Mouse (Mus musculus) 3T3-L1 (cell line): ENCODE data around the gene Gm43302.
"Not testable (repeated sequence)": the region's sequence is repeated elsewhere in the genome, so short reads cannot be mapped to it uniquely, and the experiment has no call there.

Source experiments
- DNase-seq: peaks from one replicate; pipeline ENCODE4 v3.0.0-alpha.2; 2015; ENCODE audit warnings: low read depth, low spot score

The Gm43302 gene

DNA sequence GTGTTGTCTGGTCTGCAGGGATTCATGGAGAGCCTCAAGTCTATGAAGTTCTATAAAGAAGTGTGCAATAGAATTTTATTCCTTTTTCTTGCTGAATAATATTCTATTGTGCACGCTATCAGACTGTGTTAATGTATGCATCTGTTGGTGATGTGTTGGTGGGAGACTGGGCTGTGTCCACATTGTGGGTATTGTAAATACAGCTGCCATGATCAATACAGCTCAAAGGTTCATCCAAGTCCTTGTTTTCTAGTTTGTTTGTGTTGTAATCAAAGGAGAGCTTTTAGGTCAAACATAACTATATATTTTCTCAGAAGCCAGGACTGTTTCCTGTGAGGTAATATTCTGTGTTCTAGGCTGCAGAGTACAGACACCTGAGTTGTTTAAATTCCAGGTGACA, 94.3 kb downstream of the Gm43302 start:
- not testable (repeated sequence) for DNase-seq

DNA sequence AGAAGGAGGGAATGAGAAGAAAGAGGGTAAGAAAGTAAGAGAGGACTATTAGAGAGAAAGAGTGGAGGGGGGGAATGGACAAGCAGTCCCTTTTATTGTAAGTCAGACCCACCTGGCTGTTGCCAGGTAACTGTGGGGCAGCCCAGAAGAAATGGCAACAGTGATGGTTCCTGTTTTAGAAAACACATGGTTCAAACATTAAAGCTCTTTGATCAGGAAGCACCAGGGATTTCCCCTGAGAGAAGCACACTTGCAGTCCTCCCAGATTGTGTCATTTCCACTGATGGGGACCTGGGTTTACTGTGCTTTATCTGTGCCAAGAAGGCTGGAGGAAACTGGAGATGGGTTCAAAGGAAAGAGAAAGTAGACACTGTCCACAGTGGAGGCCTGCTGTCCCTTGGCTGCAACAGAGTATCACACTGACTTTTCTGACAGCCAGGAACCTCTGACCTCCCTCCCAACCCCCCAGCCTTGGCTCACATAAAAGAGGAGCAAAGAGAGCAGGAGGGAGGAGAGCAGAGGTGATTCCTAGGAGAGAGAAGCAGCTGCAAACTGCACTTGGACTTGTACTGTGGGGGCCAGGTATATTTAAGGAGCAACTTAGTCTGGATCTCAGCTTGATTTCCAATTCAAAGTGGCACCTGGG, 95.5 kb downstream of the Gm43302 start:
- DNase-seq = not testable (repeated sequence)

- DNase-seq = not testable (repeated sequence)
Observed at GRCm38 (mm10) chr5:105196308-105196707, 97.2 kb downstream of the Gm43302 start.

DNA sequence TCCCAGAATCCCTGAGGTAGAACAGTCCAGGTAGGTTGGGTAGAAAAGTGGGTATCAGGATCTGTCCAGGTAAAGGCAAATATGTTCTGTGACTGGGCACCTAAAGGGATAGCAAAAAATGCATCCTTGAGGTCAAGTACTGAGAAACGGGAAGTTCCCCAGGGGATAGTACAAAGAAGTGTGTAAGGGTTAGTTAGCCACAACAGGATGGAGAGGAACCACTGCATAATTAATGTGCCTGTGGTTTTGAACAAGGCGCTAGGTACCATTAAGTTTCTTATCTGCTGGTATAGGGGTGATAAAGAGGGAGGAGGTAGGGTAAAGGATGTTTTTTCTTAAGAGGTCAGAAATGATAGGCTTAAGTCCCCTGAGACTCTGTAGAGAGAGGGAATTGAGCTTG, 101.0 kb downstream of the Gm43302 start:
- DNase-seq = not testable (repeated sequence)

- no peak for DNase-seq
Observed at GRCm38 (mm10) chr5:105181446-105181845, 112.0 kb downstream of the Gm43302 start.
